Mouse (Mus musculus) stomach, embryonic 14.5 days (tissue): ENCODE data around the gene Helz. TPM values are rescaled to one million over a fixed set of nuclear protein-coding genes. Genes with fewer than 3 reads are reported as not detected.

Experiments
- ATAC-seq: fragments of 200-750 bp; cut with Nextera tagmentation; 2 replicates; pipeline ENCODE4 v1.8.0; 2017; ENCODE audit warnings: low read depth, moderate TSS enrichment; ENCODE audit not compliant: insufficient number of reproducible peaks, insufficient read depth, low FRiP score
- H3K27ac ChIP-seq: fragments of 300-500 bp; sonication (generic); 2 replicates; pipeline ENCODE4 v1.5.1; 2014; ENCODE audit warnings: mild to moderate bottlenecking, low read length, moderate library complexity, mixed read lengths
- H3K27me3 ChIP-seq: fragments of 300-500 bp; sonication (generic); 2 replicates; pipeline ENCODE4 v1.6.1; 2014; ENCODE audit warnings: low read length, control low read depth, mixed read lengths; ENCODE audit not compliant: control insufficient read depth, insufficient read depth
- H3K36me3 ChIP-seq: fragments of 300-500 bp; sonication (generic); 2 replicates; pipeline ENCODE4 v1.6.1; 2014; ENCODE audit warnings: mild to moderate bottlenecking, control low read depth, low read length, moderate library complexity, mixed read lengths; ENCODE audit not compliant: control insufficient read depth, insufficient read depth
- H3K4me1 ChIP-seq: fragments of 300-500 bp; sonication (generic); 2 replicates; pipeline ENCODE4 v1.6.1; 2014; ENCODE audit warnings: low read length, control low read depth, mixed read lengths; ENCODE audit not compliant: control insufficient read depth, insufficient read depth
- H3K4me2 ChIP-seq: fragments of 300-500 bp; sonication (generic); replicated peaks from 2 replicates; pipeline ENCODE4 v1.6.1; 2014; ENCODE audit warnings: low read depth, low read length, control low read depth
- H3K4me3 ChIP-seq: fragments of 300-500 bp; sonication (generic); 2 replicates; pipeline ENCODE4 v1.5.1; 2014; ENCODE audit warnings: low read depth, low read length, control low read depth
- H3K9ac ChIP-seq: fragments of 300-500 bp; sonication (generic); replicated peaks from 2 replicates; pipeline ENCODE4 v1.6.1; 2014; ENCODE audit warnings: low read depth, mild to moderate bottlenecking, control low read depth, low read length, moderate library complexity, mixed read lengths
- H3K9me3 ChIP-seq: fragments of 300-500 bp; sonication (generic); 2 replicates; pipeline ENCODE4 v1.6.1; 2016; ENCODE audit warnings: low read depth, low read length, control low read depth; ENCODE audit not compliant: control insufficient read depth
- WGBS: fragments of 180-500 bp; shearing (Covaris S2); extraction: QIAGEN DNeasy Blood & Tissue Kit; methylation state at CpG from one replicate; pipeline ENCODE4 v1.1.7; 2014; 5-methylcytosine and 5-hydroxymethylcytosine counted together
- microRNA-seq: library from miRNA; unstranded; fragments of <30 nt; microRNA quantifications from one replicate; pipeline ENCODE4, GENCODE M21; 2016
- polyA plus RNA-seq: library from polyadenylated mRNA; unstranded; fragments of >200 nt; fragmentation: Nextera tagmentation; extraction: Ambion mirVana; gene quantifications from 2 replicates; pipeline ENCODE4 v1.2.1, GENCODE M21; 2014

The Helz gene
- polyA plus RNA-seq, 1 experiment from 2014 or later: 25.1 TPM

DNA sequence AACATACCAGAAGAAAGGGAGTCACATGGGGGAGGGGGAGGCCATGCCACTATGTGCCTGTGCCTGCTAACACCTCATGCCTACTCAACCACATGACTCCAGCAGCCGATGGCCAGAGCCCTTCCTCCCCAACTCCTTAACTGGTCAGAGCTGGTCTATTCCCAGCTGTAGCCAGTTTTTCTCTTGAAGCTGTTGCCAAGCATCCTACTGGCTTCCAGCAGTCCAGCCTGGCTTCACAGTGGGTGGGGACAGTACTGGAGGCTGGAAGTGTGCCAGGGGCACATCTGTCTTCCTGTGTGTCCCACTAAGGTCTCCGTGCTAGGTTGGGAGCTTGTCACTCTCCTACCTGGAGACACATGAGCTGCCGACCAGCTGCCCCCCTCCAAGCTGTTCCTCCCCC is 195.4 kb downstream of the Helz start:
- Histone ChIP-seq H3K4me1 (no peaks in the 10 kb centered on the region), H3K27ac (no peak overlapping the region), H3K27me3 (no peaks in the 10 kb centered on the region), H3K9ac (no peak overlapping the region), H3K36me3 (no peaks in the 10 kb centered on the region), H3K4me2 (no peak overlapping the region), H3K4me3 (no peak overlapping the region), H3K9me3 (no peaks in the 10 kb centered on the region)
- no peak for ATAC-seq
- 48% methylated on average over 3 of the region's 3 CpGs for WGBS

Small RNA genes lying within 50 kb of the gene (microRNA-seq; reads per million reads assigned to microRNA genes)
- gene Mir6932: not detected

Other genes starting within 250 kb of the Helz start
- 15.5 and 15.7 TPM in 2 replicates for gene Pitpnc1, start 77.2 kb upstream of the Helz start, polyA plus RNA-seq
- gene Psmd12, start 68.4 kb upstream of the Helz start, polyA plus RNA-seq: 158 and 182 TPM in 2 replicates
- not detected in 2 replicates for gene Cacng1, start 168.6 kb downstream of the Helz start, polyA plus RNA-seq
- 7.7 and 7.9 TPM in 2 replicates for gene Cacng4, start 246.6 kb downstream of the Helz start, polyA plus RNA-seq